ENCODE assay signal across 18 mouse cellular contexts in the genomic region with DNA sequence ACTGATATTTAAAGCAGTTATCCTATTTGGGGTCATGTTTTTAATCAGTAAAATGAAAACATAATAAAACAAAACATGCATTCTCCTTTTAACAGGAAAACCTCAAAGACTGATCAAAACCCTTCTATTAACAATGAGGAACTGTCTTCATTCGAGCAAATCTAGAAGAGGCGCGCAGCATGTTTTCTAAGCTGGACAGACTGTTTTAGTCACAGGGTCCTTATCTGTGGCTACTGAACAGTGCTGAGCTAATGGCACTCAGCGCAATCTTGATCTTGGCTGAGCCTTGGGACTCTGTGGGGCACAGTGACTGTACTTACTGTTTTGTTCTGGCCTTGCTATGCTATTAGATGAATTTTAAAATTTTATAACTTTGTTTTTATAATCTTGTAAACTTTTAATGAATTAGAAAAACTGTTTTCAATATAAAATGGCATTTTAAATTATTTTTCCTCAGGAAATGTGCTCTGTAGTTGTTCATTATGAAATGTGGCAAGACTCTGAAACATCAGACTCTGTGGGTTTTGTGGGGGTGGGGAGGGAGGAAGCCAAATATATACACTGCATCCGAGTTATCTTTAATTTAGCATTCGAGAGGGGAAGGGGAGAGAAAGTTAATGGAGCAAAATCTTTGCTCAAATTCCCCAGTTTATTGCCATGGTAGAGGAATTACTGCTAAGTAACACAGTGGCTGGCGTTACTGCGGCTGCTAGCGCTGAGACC. TPM values are rescaled to one million over a fixed set of nuclear protein-coding genes. Genes with fewer than 3 reads are reported as not detected.
DNase-seq lines count a peak whose midpoint lies in the region; ATAC-seq and TF ChIP-seq lines count a peak whose summit lies in the region.
"Had no signal": no experiment of that assay in that cellular context is flagged by ENCODE, and none has a peak within 500 bp of the region (broad histone marks: within the 10 kb centered on the region; RNA-seq: fewer than 3 reads in every experiment).

No protein-coding gene starts in this region.

- no peak; the same call in 1 of the 2 replicates for ATAC-seq in liver, postnatal 0 days
- ATAC-seq in limb, embryonic 14.5 days (ENCODE audit: low FRiP score, low read depth) = peak; percentile 30; the same call in 1 of the 2 replicates
- peak; percentile 92 for ATAC-seq in megakaryocyte-erythroid progenitor cell, adult 5-6 weeks (replicated peaks; ENCODE audit: low FRiP score, low TSS enrichment, poor library complexity, severe bottlenecking)
- ATAC-seq: forebrain, postnatal 0 days; hindbrain, embryonic 16.5 days; midbrain, embryonic 16.5 days had no signal

- no peaks in the 10 kb centered on the region for H3K9me3 ChIP-seq in liver, postnatal 0 days (ENCODE audit: low read length)
- no peaks in the 10 kb centered on the region for H3K9me3 ChIP-seq in limb, embryonic 14.5 days (ENCODE audit: control insufficient read depth, low read length)

- peaks cover 18% of the 10 kb centered on the region for H3K36me3 ChIP-seq in liver, postnatal 0 days (replicated peaks; ENCODE audit: insufficient read depth, low read length)
- peaks cover 55% of the 10 kb centered on the region for H3K36me3 ChIP-seq in limb, embryonic 14.5 days (ENCODE audit: control insufficient read depth, insufficient read depth, low read length)

- TF ChIP-seq CTCF in liver, postnatal 0 days (IDR thresholded peaks at IDR 0.05; ENCODE audit: low read depth) = no peak

- no peaks in the 10 kb centered on the region for H3K4me1 ChIP-seq in liver, postnatal 0 days (ENCODE audit: insufficient read depth)
- 0 out of 2 replicates have a peak, but pooled peaks cover 5% of the 10 kb centered on the region for H3K4me1 ChIP-seq in limb, embryonic 14.5 days (ENCODE audit: control insufficient read depth, insufficient read depth, low read length)

- no peak overlapping the region for H3K9ac ChIP-seq in liver, postnatal 0 days (replicated peaks)
- no peak overlapping the region for H3K9ac ChIP-seq in limb, embryonic 14.5 days (ENCODE audit: low read depth, low read length, severe bottlenecking)
- H3K9ac ChIP-seq: forebrain, postnatal 0 days had no signal

- no peak for TF ChIP-seq EP300 in liver, postnatal 0 days (IDR thresholded peaks at IDR 0.05; ENCODE audit: low read depth)

- H3K27ac ChIP-seq in liver, postnatal 0 days (ENCODE audit: low read depth) = no peak overlapping the region
- no peak overlapping the region for H3K27ac ChIP-seq in limb, embryonic 14.5 days (replicated peaks; ENCODE audit: low read depth, low read length)
- H3K27ac ChIP-seq: stomach, postnatal 0 days had no signal

- H3K27me3 ChIP-seq in liver, postnatal 0 days (ENCODE audit: insufficient read depth, low read length) = no peaks in the 10 kb centered on the region
- H3K27me3 ChIP-seq in limb, embryonic 14.5 days (ENCODE audit: control insufficient read depth, insufficient read depth, low read length) = no peaks in the 10 kb centered on the region

- no peak overlapping the region for H3K4me3 ChIP-seq in liver, postnatal 0 days (ENCODE audit: low read depth, low read length)
- H3K4me3 ChIP-seq in limb, embryonic 14.5 days (replicated peaks; ENCODE audit: low read length) = no peak overlapping the region

- no peak for TF ChIP-seq POLR2A in limb, embryonic 14.5 days (IDR thresholded peaks at IDR 0.05; ENCODE audit: borderline replicate concordance, extremely low read depth, insufficient read depth, insufficient read length)

- H3K4me2 ChIP-seq in liver, postnatal 0 days (ENCODE audit: low read depth, low read length) = no peak overlapping the region
- no peak overlapping the region for H3K4me2 ChIP-seq in limb, embryonic 14.5 days (replicated peaks; ENCODE audit: low read depth, low read length, severe bottlenecking)

- peak; percentile 76 for DNase-seq in heart, adult 11 months
- no peak for DNase-seq in heart, postnatal 10 days
- DNase-seq in liver = peak; percentile 29
- DNase-seq in liver, postnatal 0 days = no peak
- peak; percentile 6 for DNase-seq in limb, embryonic 14.5 days (ENCODE audit: low spot score)
- no peak for DNase-seq in cerebellum, adult 11-12 months
- no peak for DNase-seq in adrenal gland, postnatal 25 days
- DNase-seq: adrenal gland, postnatal 14 days; forebrain, postnatal 0 days; kidney, adult 8-10 months; kidney, postnatal 4 days; lung, postnatal 36 days had no signal

- WGBS in liver, postnatal 0 days (ENCODE audit: insufficient replicate concordance) = 49% methylated on average over 9 of the region's 9 CpGs
- WGBS in limb, embryonic 14.5 days = 71% methylated on average over 9 of the region's 9 CpGs

- intact Hi-C loops in heart, postnatal 10 days (cut with DNase I) = loop anchor here (5.0 kb wide), 1 partner anchor 168 kb away; no protein-coding TSS in a partner anchor

RNA-seq across cellular contexts. Expression of gene Samd13, which starts 49.7 kb away (rescaled TPM):
- total RNA-seq in heart, postnatal 10 days (2021) = 1 to 10 TPM; 1.8 TPM
- 0.11 TPM in 1 of 2 replicates, not detected in the other for polyA plus RNA-seq in liver, postnatal 0 days (2015; fragmentation: Nextera tagmentation; extraction: Ambion mirVana)
- polyA plus RNA-seq in limb, embryonic 14.5 days (2012; rRNA removed) = 0.55 and 0.72 TPM in 2 replicates
- 0.83 and 1.4 TPM in 2 replicates for polyA plus RNA-seq in limb, embryonic 14.5 days (2014; fragmentation: Nextera tagmentation; extraction: Ambion mirVana)
- 6.9 and 8.6 TPM in 2 replicates for total RNA-seq in megakaryocyte-erythroid progenitor cell, adult 5-6 weeks (2014; fragmentation: Nextera tagmentation)
- total RNA-seq in megakaryocyte-erythroid progenitor cell, adult 5-6 weeks (2017) = 3.6 and 5.7 TPM in 2 replicates
- total RNA-seq in adrenal gland, postnatal 25 days (2021) = 0.82 TPM in 1 of 2 replicates, not detected in the other
- total RNA-seq: liver, adult 2 months had no signal
- polyA plus RNA-seq: liver, adult 2 months; small intestine, adult 2 months had no signal

Comparison
In these comparisons a context has a peak if more than half of its experiments do, and no peak if none do; other contexts are left out.
1. DNase-seq: peak in heart, adult 11 months (single experiment), liver (single experiment) and limb, embryonic 14.5 days (single experiment); none in heart, postnatal 10 days (0 of 2), liver, postnatal 0 days (single experiment), cerebellum, adult 11-12 months (single experiment) and adrenal gland, postnatal 25 days (single experiment).